Mouse (Mus musculus): ENCODE measurements around the gene Lamc3.

DNA sequence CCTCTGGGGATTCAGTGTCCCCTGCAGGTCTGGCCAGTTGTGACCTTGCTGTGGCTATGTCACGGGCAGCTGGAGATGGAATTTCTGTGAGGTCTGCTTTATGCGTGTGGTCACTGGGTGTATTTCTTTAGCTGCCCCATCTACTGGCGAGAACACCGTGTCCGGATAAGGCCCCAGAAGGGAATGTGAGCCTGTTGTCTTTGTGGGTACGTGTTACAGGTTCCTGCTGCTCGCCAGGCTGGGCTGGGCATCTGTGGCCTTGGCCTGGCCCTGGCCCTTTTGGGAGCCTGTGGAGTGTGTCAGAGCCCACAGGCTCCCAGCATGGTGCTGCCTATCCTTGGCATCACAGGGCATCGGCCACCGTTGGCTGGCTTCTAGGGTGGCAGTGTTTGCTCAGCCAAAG lies 67.7 kb downstream of the Lamc3 start:
- TF ChIP-seq CTCF (IDR thresholded peaks at IDR 0.05; ENCODE audit: low read depth, low read length) (no peak), POLR2A (IDR thresholded peaks at IDR 0.05; ENCODE audit: extremely low read depth, insufficient read depth, low read length) (no peak)
